Mouse (Mus musculus) myocyte (in vitro differentiated cells): ENCODE measurements around the gene Ppp6r1.

Source experiments
- CEBPB ChIP-seq: IDR thresholded peaks from 2 replicates; pipeline ENCODE4 v1.6.1; 2011; ENCODE audit warnings: mild to moderate bottlenecking, moderate library complexity; ENCODE audit not compliant: poor library complexity, insufficient read depth, severe bottlenecking
- E2F4 ChIP-seq: IDR thresholded peaks from one replicate; pipeline ENCODE4 v1.6.1; 2011; ENCODE audit warnings: mild to moderate bottlenecking, control low read depth, moderate library complexity; ENCODE audit not compliant: insufficient read depth
- MAX ChIP-seq: IDR thresholded peaks from one replicate; pipeline ENCODE4 v1.6.1; 2011; ENCODE audit warnings: low read depth, mild to moderate bottlenecking, control low read depth
- MYOD1 ChIP-seq, 3 experiments: IDR thresholded peaks; one replicate each; pipeline ENCODE4 v1.6.1; 2011; ENCODE audit warnings: control low read depth in 2 of 3, low read depth in 2 of 3, mild to moderate bottlenecking in 2 of 3, moderate library complexity in 1 of 3; ENCODE audit not compliant: insufficient read length in 2 of 3, control insufficient read depth in 1 of 3
- MYOG ChIP-seq, 3 experiments: IDR thresholded peaks; one replicate each; pipeline ENCODE4 v1.6.1; 2011; ENCODE audit warnings: control low read depth in 2 of 3, low read depth in 2 of 3, mild to moderate bottlenecking in 2 of 3; ENCODE audit not compliant: insufficient read length in 2 of 3, control insufficient read depth in 1 of 3, insufficient read depth in 1 of 3
- POLR2A ChIP-seq: IDR thresholded peaks from one replicate; pipeline ENCODE4 v1.6.1; 2011; ENCODE audit warnings: low read depth, mild to moderate bottlenecking, control low read depth, moderate library complexity; ENCODE audit not compliant: insufficient read length
- POLR2AphosphoS2 ChIP-seq: IDR thresholded peaks from one replicate; pipeline ENCODE4 v1.6.1; 2011; ENCODE audit warnings: low read depth, control low read depth; ENCODE audit not compliant: insufficient read length
- REST ChIP-seq: IDR thresholded peaks from one replicate; pipeline ENCODE4 v1.6.1; 2011; ENCODE audit warnings: mild to moderate bottlenecking, control low read depth, moderate library complexity; ENCODE audit not compliant: insufficient read depth, insufficient read length
- SRF ChIP-seq: IDR thresholded peaks from one replicate; pipeline ENCODE4 v1.6.1; 2011; ENCODE audit warnings: low read depth; ENCODE audit not compliant: control insufficient read depth, insufficient read length
- TCF12 ChIP-seq: IDR thresholded peaks from one replicate; pipeline ENCODE4 v1.6.1; 2011; ENCODE audit warnings: mild to moderate bottlenecking, control low read depth; ENCODE audit not compliant: poor library complexity, insufficient read depth, severe bottlenecking
- USF1 ChIP-seq: IDR thresholded peaks from one replicate; pipeline ENCODE4 v1.6.1; 2011; ENCODE audit warnings: low read depth, mild to moderate bottlenecking, control low read depth, moderate library complexity

DNA sequence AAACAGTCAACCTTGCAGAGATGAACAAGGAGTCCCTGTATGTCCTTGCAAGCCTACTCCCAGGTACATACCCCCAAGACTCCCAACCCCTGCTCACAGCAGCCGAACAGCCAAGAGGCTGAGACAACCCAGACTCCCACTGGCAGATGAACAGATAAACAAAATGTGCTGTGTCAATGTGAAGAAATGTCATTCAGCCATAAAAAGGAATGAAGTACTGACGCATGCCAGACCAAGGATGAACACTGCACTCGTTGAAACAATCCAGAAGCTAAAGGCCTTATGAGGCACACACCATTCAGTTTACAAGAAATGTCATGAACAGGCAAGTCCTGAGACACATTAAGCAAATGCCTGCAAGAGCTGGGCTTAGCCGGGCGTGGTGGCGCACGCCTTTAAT, 16.4 kb upstream of the Ppp6r1 start:
- TF ChIP-seq TCF12 (no peak), MAX (no peak), POLR2A (no peak), USF1 (no peak), E2F4 (no peak), SRF (no peak), MYOG (IDR thresholded peaks at IDR 0.05; ENCODE audit: control insufficient read depth in 1 of 3, insufficient read depth in 1 of 3, insufficient read length in 2 of 3, low read depth in 2 of 3) (no peak), CEBPB (no peak), REST (no peak), POLR2AphosphoS2 (no peak), MYOD1 (IDR thresholded peaks at IDR 0.05; ENCODE audit: control insufficient read depth in 1 of 3, insufficient read length in 2 of 3, low read depth in 2 of 3) (no peak)
